Mouse (Mus musculus) olfactory bulb, adult 2 months (tissue): Measurements from ENCODE around the gene Atp2a2.

ENCODE experiments used
- CTCF ChIP-seq: fragments of 200-500 bp; IDR thresholded peaks from 2 replicates; pipeline ENCODE4 v1.5.1; 2012; ENCODE audit warnings: low read depth, mild to moderate bottlenecking, low read length, moderate library complexity; ENCODE audit not compliant: insufficient read depth
- POLR2A ChIP-seq: fragments of 200-500 bp; IDR thresholded peaks from 2 replicates; pipeline ENCODE4 v1.6.1; 2012; ENCODE audit warnings: mild to moderate bottlenecking, low read depth, low read length, moderate library complexity; ENCODE audit not compliant: insufficient read depth

GRCm38 (mm10) chr5:122500563-122500962, 1.5 kb downstream of the Atp2a2 start:
- TF ChIP-seq CTCF (no peak), POLR2A (no peak)
